Mouse (Mus musculus) neural tube, embryonic 15.5 days (tissue): ENCODE results near the gene Vmn1r127. TPM values are rescaled to one million over a fixed set of nuclear protein-coding genes. Genes with fewer than 3 reads are reported as not detected.
"Not testable (repeated sequence)": the region's sequence is repeated elsewhere in the genome, so short reads cannot be mapped to it uniquely, and the experiment has no call there.

Experiments used
- ATAC-seq: fragments of 200-750 bp; cut with Nextera tagmentation; 2 replicates; pipeline ENCODE4 v1.8.0; 2017; ENCODE audit warnings: mild to moderate bottlenecking, moderate TSS enrichment, moderate library complexity; ENCODE audit not compliant: low FRiP score
- H3K27ac ChIP-seq: fragments of 300-500 bp; sonication (generic); replicated peaks from 2 replicates; pipeline ENCODE4 v1.5.1; 2015; ENCODE audit warnings: mild to moderate bottlenecking, inconsistent platforms
- H3K27me3 ChIP-seq: fragments of 300-500 bp; sonication (generic); replicated peaks from 2 replicates; pipeline ENCODE4 v1.6.1; 2015; ENCODE audit warnings: inconsistent platforms
- H3K36me3 ChIP-seq: fragments of 300-500 bp; sonication (generic); 2 replicates; pipeline ENCODE4 v1.6.1; 2015; ENCODE audit warnings: inconsistent platforms
- H3K4me1 ChIP-seq: fragments of 300-500 bp; sonication (generic); 2 replicates; pipeline ENCODE4 v1.6.1; 2015; ENCODE audit warnings: inconsistent platforms
- H3K4me2 ChIP-seq: fragments of 300-500 bp; sonication (generic); 2 replicates; pipeline ENCODE4 v1.6.1; 2015; ENCODE audit warnings: inconsistent platforms, mild to moderate bottlenecking, moderate library complexity
- H3K4me3 ChIP-seq: fragments of 300-500 bp; sonication (generic); replicated peaks from 2 replicates; pipeline ENCODE4 v1.5.1; 2015; ENCODE audit warnings: mild to moderate bottlenecking, inconsistent platforms
- H3K9ac ChIP-seq: fragments of 300-500 bp; sonication (generic); replicated peaks from 2 replicates; pipeline ENCODE4 v1.6.1; 2015; ENCODE audit warnings: mild to moderate bottlenecking, inconsistent platforms
- H3K9me3 ChIP-seq: fragments of 300-500 bp; sonication (generic); replicated peaks from 2 replicates; pipeline ENCODE4 v1.6.1; 2016; ENCODE audit warnings: inconsistent platforms
- WGBS: fragments of 180-500 bp; shearing (Covaris S2); methylation state at CpG from one replicate; pipeline ENCODE4 v1.1.7; 2015; ENCODE audit warnings: mixed read lengths; 5-methylcytosine and 5-hydroxymethylcytosine counted together
- polyA plus RNA-seq: library from polyadenylated mRNA; unstranded; fragments of >200 nt; fragmentation: Nextera tagmentation; extraction: Ambion mirVana; gene quantifications from 2 replicates; pipeline ENCODE4 v1.2.1, GENCODE M21; 2015

Vmn1r127 gene
- not detected in 2 replicates for polyA plus RNA-seq

DNA sequence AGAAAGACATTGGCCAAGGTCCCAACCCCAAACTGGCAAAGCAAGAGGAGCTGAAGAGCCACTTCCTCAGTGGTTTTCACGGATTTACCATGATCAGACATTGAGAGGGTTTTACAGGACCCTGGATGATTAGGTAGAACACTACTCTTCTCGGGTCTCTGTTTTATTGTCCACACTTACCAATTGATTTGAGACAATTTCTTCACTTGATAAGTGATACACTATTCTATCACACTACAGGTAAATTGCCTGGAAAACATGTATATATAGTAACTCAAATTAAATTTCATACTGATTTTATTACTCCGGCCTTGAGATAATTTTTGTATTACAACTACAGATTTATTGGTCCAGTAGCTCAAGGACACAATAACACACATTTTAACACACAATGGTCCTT lies at the start of gene Vmn1r127:
Gene Vmn1r127 (minus strand): TSS at position 101 of the 400 bp plus-strand sequence.
- ATAC-seq, H3K36me3 ChIP-seq, H3K4me1 ChIP-seq, H3K9me3 ChIP-seq, H3K27ac ChIP-seq, H3K9ac ChIP-seq, H3K27me3 ChIP-seq, H3K4me2 ChIP-seq, H3K4me3 ChIP-seq: not testable (repeated sequence)
- no CpG with 5 or more reads among the region's 3 CpGs for WGBS

GRCm38 (mm10) chr7:21361191-21361590 lies 41.5 kb upstream of the Vmn1r127 start, which contains the start of gene Vmn1r129:
Gene Vmn1r129, minus strand, starts transcription at chr7:21361291.
- not testable (repeated sequence) for H3K4me3 ChIP-seq, H3K4me2 ChIP-seq, H3K27me3 ChIP-seq, H3K9ac ChIP-seq, ATAC-seq, H3K9me3 ChIP-seq, H3K4me1 ChIP-seq, H3K36me3 ChIP-seq, H3K27ac ChIP-seq
- no CpG with 5 or more reads among the region's 1 CpGs for WGBS

DNA sequence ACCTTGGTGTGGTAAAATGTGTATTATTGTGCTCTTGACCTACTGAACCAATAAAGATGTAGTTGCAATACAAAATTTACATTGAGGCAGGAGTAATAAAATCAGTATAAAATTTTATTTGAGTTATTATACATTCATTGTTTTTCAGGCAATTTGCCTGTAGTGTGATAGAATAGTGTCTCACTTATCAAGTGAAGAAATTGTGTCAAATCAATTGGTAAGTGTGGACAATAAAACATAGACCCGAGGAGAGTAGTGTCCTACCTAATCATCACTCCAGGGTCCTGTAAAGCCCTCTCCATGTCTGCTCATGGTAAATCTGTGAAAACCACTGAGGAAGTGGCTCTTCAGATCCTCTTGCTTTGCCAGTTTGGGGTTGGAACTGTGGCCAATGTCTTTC lies 29.4 kb upstream of the Vmn1r127 start, which contains the start of gene Vmn1r128:
Gene Vmn1r128 (plus strand): TSS at position 301 of the 400 bp plus-strand sequence.
- not testable (repeated sequence) for H3K4me3 ChIP-seq, H3K4me2 ChIP-seq, H3K4me1 ChIP-seq, H3K27me3 ChIP-seq, H3K36me3 ChIP-seq, ATAC-seq, H3K27ac ChIP-seq, H3K9ac ChIP-seq, H3K9me3 ChIP-seq
- WGBS = 70% methylated on average over 1 of the region's 1 CpGs

- H3K27me3 ChIP-seq, H3K36me3 ChIP-seq, ATAC-seq, H3K9ac ChIP-seq, H3K27ac ChIP-seq, H3K4me1 ChIP-seq, H3K9me3 ChIP-seq, H3K4me2 ChIP-seq, H3K4me3 ChIP-seq: not testable (repeated sequence)
- WGBS = no CpG with 5 or more reads among the region's 5 CpGs
These were observed 18.3 kb downstream of the Vmn1r127 start, which contains the start of gene Vmn1r126 for GRCm38 (mm10) chr7:21301367-21301766. Gene Vmn1r126, minus strand, starts transcription at chr7:21301467.

DNA sequence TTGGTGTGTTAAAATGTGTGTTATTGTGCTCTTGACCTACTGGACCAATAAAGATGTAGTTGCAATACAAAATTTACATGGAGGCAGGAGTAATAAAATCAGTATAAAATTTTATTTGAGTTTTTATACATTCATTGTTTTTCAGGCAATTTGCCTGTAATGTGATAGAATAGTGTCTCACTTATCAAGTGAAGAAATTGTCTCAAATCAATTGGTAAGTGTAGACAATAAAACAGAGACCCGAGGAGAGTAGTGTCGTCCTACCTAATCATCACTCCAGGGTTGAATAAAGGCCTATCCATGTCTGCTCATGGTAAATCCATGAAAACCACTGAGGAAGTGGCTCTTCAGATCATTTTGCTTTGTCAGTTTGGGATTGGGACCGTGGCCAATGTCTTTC lies 47.8 kb downstream of the Vmn1r127 start, which contains the start of gene Vmn1r125:
Gene Vmn1r125 (plus strand): TSS at position 301 of the 400 bp plus-strand sequence.
- 65% methylated on average over 3 of the region's 3 CpGs for WGBS
- H3K36me3 ChIP-seq, H3K9me3 ChIP-seq, H3K27ac ChIP-seq, H3K9ac ChIP-seq, ATAC-seq, H3K27me3 ChIP-seq, H3K4me2 ChIP-seq, H3K4me3 ChIP-seq, H3K4me1 ChIP-seq: not testable (repeated sequence)

Other genes starting within 250 kb of the Vmn1r127 start
- gene Vmn1r121, start 221.3 kb downstream of the Vmn1r127 start, polyA plus RNA-seq = not detected in 2 replicates
- not detected in 2 replicates for gene Vmn1r122, start 185.7 kb downstream of the Vmn1r127 start, polyA plus RNA-seq
- gene Vmn1r123, start 157.7 kb downstream of the Vmn1r127 start, polyA plus RNA-seq = not detected in 2 replicates
- gene Gm5157, start 129.4 kb downstream of the Vmn1r127 start, polyA plus RNA-seq = not detected in 2 replicates
- not detected in 2 replicates for gene Vmn1r124, start 59.2 kb downstream of the Vmn1r127 start, polyA plus RNA-seq
- gene Vmn1r125, start 47.7 kb downstream of the Vmn1r127 start, polyA plus RNA-seq = not detected in 2 replicates
- not detected in 2 replicates for gene Vmn1r126, start 18.4 kb downstream of the Vmn1r127 start, polyA plus RNA-seq
- gene Vmn1r128, start 29.5 kb upstream of the Vmn1r127 start, polyA plus RNA-seq = not detected in 2 replicates
- not detected in 2 replicates for gene Vmn1r129, start 41.4 kb upstream of the Vmn1r127 start, polyA plus RNA-seq
- gene Gm6882, start 112.9 kb upstream of the Vmn1r127 start, polyA plus RNA-seq = not detected in 2 replicates
- gene Vmn1r130, start 191.9 kb upstream of the Vmn1r127 start, polyA plus RNA-seq = not detected in 2 replicates
- gene Vmn1r131, start 226.2 kb upstream of the Vmn1r127 start, polyA plus RNA-seq = not detected in 2 replicates